Mouse (Mus musculus) midbrain, embryonic 12.5 days (tissue): ENCODE measurements at regions not wholly inside any gene's neighbourhood (a gene's known extent, or its start where the extent isn't known, plus 50 kb on each side); places are given as distances from the start of the nearest gene placed in this dataset.

ENCODE experiments used
- ATAC-seq: fragments of 200-750 bp; cut with Nextera tagmentation; 2 replicates; pipeline ENCODE4 v1.8.0; 2017; ENCODE audit warnings: low read depth, moderate TSS enrichment, moderate library complexity; ENCODE audit not compliant: low FRiP score
- H3K27ac ChIP-seq: fragments of 300-500 bp; sonication (generic); replicated peaks from 2 replicates; pipeline ENCODE4 v1.5.1; 2016; ENCODE audit warnings: mild to moderate bottlenecking
- H3K27me3 ChIP-seq: fragments of 300-500 bp; sonication (generic); 2 replicates; pipeline ENCODE4 v1.6.1; 2016; ENCODE audit warnings: mild to moderate bottlenecking
- H3K36me3 ChIP-seq: fragments of 300-500 bp; sonication (generic); 2 replicates; pipeline ENCODE4 v1.6.1; 2016
- H3K4me1 ChIP-seq: fragments of 300-500 bp; sonication (generic); 2 replicates; pipeline ENCODE4 v1.6.1; 2016
- H3K4me2 ChIP-seq: fragments of 300-500 bp; sonication (generic); replicated peaks from 2 replicates; pipeline ENCODE4 v1.6.1; 2016; ENCODE audit warnings: mild to moderate bottlenecking, moderate library complexity
- H3K4me3 ChIP-seq: fragments of 300-500 bp; sonication (generic); 2 replicates; pipeline ENCODE4 v1.5.1; 2016; ENCODE audit warnings: mild to moderate bottlenecking
- H3K9ac ChIP-seq: fragments of 300-500 bp; sonication (generic); replicated peaks from 2 replicates; pipeline ENCODE4 v1.6.1; 2016; ENCODE audit warnings: mild to moderate bottlenecking, moderate library complexity
- H3K9me3 ChIP-seq: fragments of 300-500 bp; sonication (generic); 2 replicates; pipeline ENCODE4 v1.6.1; 2016; ENCODE audit warnings: mild to moderate bottlenecking
- WGBS: fragments of 180-500 bp; shearing (Covaris S2); methylation state at CpG from one replicate; pipeline ENCODE4 v1.1.7; 2016; 5-methylcytosine and 5-hydroxymethylcytosine counted together

GRCm38 (mm10) chr14:101067082-101067481 lies 133.0 kb downstream of the Prr30 start:
- 85% methylated on average over 1 of the region's 1 CpGs for WGBS
- Histone ChIP-seq H3K36me3 (no peaks in the 10 kb centered on the region), H3K4me2 (no peak overlapping the region), H3K4me1 (no peaks in the 10 kb centered on the region), H3K9me3 (no peaks in the 10 kb centered on the region), H3K27ac (no peak overlapping the region), H3K27me3 (no peaks in the 10 kb centered on the region), H3K9ac (no peak overlapping the region), H3K4me3 (no peak overlapping the region)
- ATAC-seq = no peak

GRCm38 (mm10) chr14:101056874-101057273 lies 143.3 kb downstream of the Prr30 start:
- Histone ChIP-seq H3K9ac (no peak overlapping the region), H3K27me3 (no peaks in the 10 kb centered on the region)
- 88% methylated on average over 2 of the region's 2 CpGs for WGBS

GRCm38 (mm10) chr14:101055915-101056314 lies 144.2 kb downstream of the Prr30 start:
- WGBS = 43% methylated on average over 3 of the region's 3 CpGs

More at GRCm38 (mm10) chr14:101056874-101057273, 143.3 kb downstream of the Prr30 start:
- Histone ChIP-seq H3K4me3 (no peak overlapping the region), H3K36me3 (no peaks in the 10 kb centered on the region), H3K27ac (no peak overlapping the region), H3K4me1 (no peaks in the 10 kb centered on the region), H3K4me2 (no peak overlapping the region), H3K9me3 (no peaks in the 10 kb centered on the region)
- ATAC-seq = no peak

GRCm38 (mm10) chr14:101054786-101055185 lies 145.3 kb downstream of the Prr30 start:
- WGBS = 74% methylated on average over 4 of the region's 4 CpGs
- no peak for ATAC-seq
- no peak overlapping the region for H3K4me3 ChIP-seq

More at GRCm38 (mm10) chr14:101055915-101056314, 144.2 kb downstream of the Prr30 start:
- H3K27me3 ChIP-seq = no peaks in the 10 kb centered on the region
- no peak for ATAC-seq
- no peaks in the 10 kb centered on the region for H3K36me3 ChIP-seq
- no peaks in the 10 kb centered on the region for H3K4me1 ChIP-seq
- no peak overlapping the region for H3K4me3 ChIP-seq
- no peak overlapping the region for H3K4me2 ChIP-seq
- H3K9me3 ChIP-seq = no peaks in the 10 kb centered on the region
- H3K27ac ChIP-seq = no peak overlapping the region
- H3K9ac ChIP-seq = no peak overlapping the region

GRCm38 (mm10) chr14:101052760-101053159 lies 147.4 kb downstream of the Prr30 start:
- no peak overlapping the region for H3K9ac ChIP-seq
- H3K9me3 ChIP-seq = no peaks in the 10 kb centered on the region
- 60% methylated on average over 2 of the region's 2 CpGs for WGBS
- H3K36me3 ChIP-seq = no peaks in the 10 kb centered on the region
- no peak overlapping the region for H3K4me2 ChIP-seq
- no peak overlapping the region for H3K4me3 ChIP-seq
- H3K27me3 ChIP-seq = no peaks in the 10 kb centered on the region
- H3K4me1 ChIP-seq = no peaks in the 10 kb centered on the region
- no peak overlapping the region for H3K27ac ChIP-seq
- ATAC-seq = 0 out of 2 replicates have a peak, but pooled peaks have one; percentile 41

More at GRCm38 (mm10) chr14:101054786-101055185, 145.3 kb downstream of the Prr30 start:
- Histone ChIP-seq H3K27me3 (no peaks in the 10 kb centered on the region), H3K4me2 (no peak overlapping the region), H3K9ac (no peak overlapping the region), H3K36me3 (no peaks in the 10 kb centered on the region), H3K4me1 (no peaks in the 10 kb centered on the region), H3K27ac (no peak overlapping the region), H3K9me3 (no peaks in the 10 kb centered on the region)

GRCm38 (mm10) chr14:101050212-101050611 lies 149.9 kb downstream of the Prr30 start:
- H3K27me3 ChIP-seq = no peaks in the 10 kb centered on the region
- H3K27ac ChIP-seq = no peak overlapping the region
- H3K9ac ChIP-seq = no peak overlapping the region
- 94% methylated on average over 2 of the region's 2 CpGs for WGBS
- no peak overlapping the region for H3K4me2 ChIP-seq
- ATAC-seq = no peak
- no peaks in the 10 kb centered on the region for H3K9me3 ChIP-seq
- H3K4me1 ChIP-seq = no peaks in the 10 kb centered on the region
- no peaks in the 10 kb centered on the region for H3K36me3 ChIP-seq
- no peak overlapping the region for H3K4me3 ChIP-seq

- H3K36me3 ChIP-seq = no peaks in the 10 kb centered on the region
- H3K9ac ChIP-seq = no peak overlapping the region
- 91% methylated on average over 4 of the region's 4 CpGs for WGBS
- H3K4me3 ChIP-seq = no peak overlapping the region
- H3K4me2 ChIP-seq = no peak overlapping the region
- H3K27ac ChIP-seq = no peak overlapping the region
- no peak for ATAC-seq
- no peaks in the 10 kb centered on the region for H3K9me3 ChIP-seq
- H3K4me1 ChIP-seq = no peaks in the 10 kb centered on the region
- no peaks in the 10 kb centered on the region for H3K27me3 ChIP-seq
Observed at GRCm38 (mm10) chr14:101049664-101050203, 150.4 kb downstream of the Prr30 start.

- no peak overlapping the region for H3K4me3 ChIP-seq
- 78% methylated on average over 4 of the region's 4 CpGs for WGBS
- no peak overlapping the region for H3K9ac ChIP-seq
- H3K4me1 ChIP-seq = no peaks in the 10 kb centered on the region
- no peaks in the 10 kb centered on the region for H3K9me3 ChIP-seq
- H3K4me2 ChIP-seq = no peak overlapping the region
- no peak overlapping the region for H3K27ac ChIP-seq
- H3K36me3 ChIP-seq = no peaks in the 10 kb centered on the region
- no peak for ATAC-seq
- no peaks in the 10 kb centered on the region for H3K27me3 ChIP-seq
Observed at GRCm38 (mm10) chr14:101043494-101043893, 156.6 kb downstream of the Prr30 start.

GRCm38 (mm10) chr14:101001070-101001469 lies 199.1 kb downstream of the Prr30 start:
- Histone ChIP-seq H3K4me2 (no peak overlapping the region), H3K4me3 (no peak overlapping the region), H3K9me3 (no peaks in the 10 kb centered on the region), H3K4me1 (no peaks in the 10 kb centered on the region), H3K27me3 (no peaks in the 10 kb centered on the region), H3K9ac (no peak overlapping the region), H3K36me3 (no peaks in the 10 kb centered on the region), H3K27ac (no peak overlapping the region)
- 77% methylated on average over 1 of the region's 1 CpGs for WGBS
- no peak for ATAC-seq

- WGBS = 92% methylated on average over 5 of the region's 5 CpGs
- Histone ChIP-seq H3K4me2 (no peak overlapping the region), H3K27me3 (no peaks in the 10 kb centered on the region), H3K9me3 (no peaks in the 10 kb centered on the region), H3K4me3 (no peak overlapping the region), H3K27ac (no peak overlapping the region), H3K36me3 (no peaks in the 10 kb centered on the region), H3K4me1 (no peaks in the 10 kb centered on the region), H3K9ac (no peak overlapping the region)
- ATAC-seq = no peak
Observed at GRCm38 (mm10) chr14:100980754-100981153, 219.4 kb downstream of the Prr30 start.

GRCm38 (mm10) chr14:100978515-100978914 lies 221.6 kb downstream of the Prr30 start:
- Histone ChIP-seq H3K27ac (no peak overlapping the region), H3K4me3 (no peak overlapping the region), H3K36me3 (no peaks in the 10 kb centered on the region), H3K27me3 (no peaks in the 10 kb centered on the region), H3K9ac (no peak overlapping the region), H3K4me2 (no peak overlapping the region), H3K4me1 (no peaks in the 10 kb centered on the region), H3K9me3 (no peaks in the 10 kb centered on the region)
- WGBS = 63% methylated on average over 2 of the region's 2 CpGs
- no peak for ATAC-seq

GRCm38 (mm10) chr14:100970970-100971369 lies 229.2 kb downstream of the Prr30 start:
- no peak overlapping the region for H3K4me3 ChIP-seq
- no peak overlapping the region for H3K27ac ChIP-seq
- no peak for ATAC-seq
- no peaks in the 10 kb centered on the region for H3K27me3 ChIP-seq
- no peaks in the 10 kb centered on the region for H3K9me3 ChIP-seq
- no peaks in the 10 kb centered on the region for H3K4me1 ChIP-seq
- no peak overlapping the region for H3K9ac ChIP-seq
- WGBS = 72% methylated on average over 2 of the region's 2 CpGs
- H3K36me3 ChIP-seq = no peaks in the 10 kb centered on the region
- no peak overlapping the region for H3K4me2 ChIP-seq

GRCm38 (mm10) chr14:100960198-100960597 lies 239.9 kb downstream of the Prr30 start:
- no peak overlapping the region for H3K4me3 ChIP-seq
- no peak overlapping the region for H3K9ac ChIP-seq
- H3K27me3 ChIP-seq = no peaks in the 10 kb centered on the region
- H3K36me3 ChIP-seq = no peaks in the 10 kb centered on the region
- no peak overlapping the region for H3K4me2 ChIP-seq
- no peak for ATAC-seq
- H3K9me3 ChIP-seq = no peaks in the 10 kb centered on the region
- H3K27ac ChIP-seq = no peak overlapping the region
- no peaks in the 10 kb centered on the region for H3K4me1 ChIP-seq
